Mouse (Mus musculus): ENCODE results near the gene Lamb1.

DNA sequence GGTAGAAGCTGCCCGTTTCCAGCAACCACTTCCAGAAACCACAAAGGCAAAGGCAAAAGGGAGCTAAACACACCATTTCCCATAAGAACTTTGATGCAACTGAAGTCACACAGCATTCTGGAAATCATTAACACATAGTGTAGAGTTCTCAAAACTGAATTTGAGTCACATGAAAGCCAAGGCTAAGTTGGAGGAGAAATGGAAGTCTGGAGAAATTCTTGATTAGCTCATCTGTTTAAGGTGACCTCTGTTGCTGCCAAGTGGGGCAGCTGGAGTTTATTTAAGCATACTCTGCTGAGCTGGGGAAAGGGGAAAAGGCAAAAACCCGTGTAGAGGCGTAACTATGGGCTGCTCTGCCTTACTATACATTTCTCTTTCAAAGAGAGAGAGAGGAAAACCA lies 46.3 kb upstream of the Lamb1 start:
- no peak for TF ChIP-seq HCFC1 (IDR thresholded peaks at IDR 0.05; ENCODE audit: borderline replicate concordance, insufficient read depth, low read length)
- TF ChIP-seq CHD2 (IDR thresholded peaks at IDR 0.05; ENCODE audit: low read depth, low read length): no peak
- no peak for TF ChIP-seq ZC3H11A (IDR thresholded peaks at IDR 0.05; ENCODE audit: borderline replicate concordance, low read depth, low read length)
- no peak for TF ChIP-seq ZNF384 (IDR thresholded peaks at IDR 0.05; ENCODE audit: low read depth, low read length)

All from ES-E14 (cell line).